Mouse (Mus musculus) midbrain, embryonic 13.5 days (tissue): ENCODE measurements around the gene Snx33. TPM values are rescaled to one million over a fixed set of nuclear protein-coding genes. Genes with fewer than 3 reads are reported as not detected.

Experiments
- ATAC-seq: fragments of 200-750 bp; cut with Nextera tagmentation; 2 replicates; pipeline ENCODE4 v1.8.0; 2017; ENCODE audit warnings: mild to moderate bottlenecking, moderate TSS enrichment, moderate library complexity
- H3K27ac ChIP-seq: fragments of 300-500 bp; sonication (generic); 2 replicates; pipeline ENCODE4 v1.5.1; 2015; ENCODE audit warnings: inconsistent platforms, mild to moderate bottlenecking, moderate library complexity
- H3K27me3 ChIP-seq: fragments of 300-500 bp; sonication (generic); 2 replicates; pipeline ENCODE4 v1.6.1; 2015; ENCODE audit warnings: mild to moderate bottlenecking, inconsistent platforms
- H3K36me3 ChIP-seq: fragments of 300-500 bp; sonication (generic); 2 replicates; pipeline ENCODE4 v1.6.1; 2015; ENCODE audit warnings: mild to moderate bottlenecking, inconsistent platforms
- H3K4me1 ChIP-seq: fragments of 300-500 bp; sonication (generic); replicated peaks from 2 replicates; pipeline ENCODE4 v1.6.1; 2015; ENCODE audit warnings: inconsistent platforms
- H3K4me2 ChIP-seq: fragments of 300-500 bp; sonication (generic); replicated peaks from 2 replicates; pipeline ENCODE4 v1.6.1; 2015; ENCODE audit warnings: moderate library complexity, mild to moderate bottlenecking, inconsistent platforms
- H3K4me3 ChIP-seq: fragments of 300-500 bp; sonication (generic); replicated peaks from 2 replicates; pipeline ENCODE4 v1.5.1; 2015; ENCODE audit warnings: mild to moderate bottlenecking, inconsistent platforms
- H3K9ac ChIP-seq: fragments of 300-500 bp; sonication (generic); replicated peaks from 2 replicates; pipeline ENCODE4 v1.6.1; 2015; ENCODE audit warnings: mild to moderate bottlenecking, inconsistent platforms
- H3K9me3 ChIP-seq: fragments of 300-500 bp; sonication (generic); 2 replicates; pipeline ENCODE4 v1.6.1; 2016; ENCODE audit warnings: mild to moderate bottlenecking, inconsistent platforms
- WGBS: fragments of 180-500 bp; shearing (Covaris S2); methylation state at CpG from one replicate; pipeline ENCODE4 v1.1.7; 2015; 5-methylcytosine and 5-hydroxymethylcytosine counted together
- polyA plus RNA-seq: library from polyadenylated mRNA; unstranded; fragments of >200 nt; fragmentation: Nextera tagmentation; extraction: Ambion mirVana; gene quantifications from 2 replicates; pipeline ENCODE4 v1.2.1, GENCODE M21; 2015

The Snx33 gene
- polyA plus RNA-seq, 1 experiment from 2014 or later = 3.1 TPM

GRCm38 (mm10) chr9:56869552-56869951 is 58.6 kb downstream of the Snx33 start:
- no peak for ATAC-seq
- H3K4me3 ChIP-seq = no peak overlapping the region
- H3K27ac ChIP-seq = no peak overlapping the region
- 80% methylated on average over 13 of the region's 13 CpGs for WGBS
- no peaks in the 10 kb centered on the region for H3K36me3 ChIP-seq
- H3K9ac ChIP-seq = no peak overlapping the region
- peaks cover 15% of the 10 kb centered on the region for H3K4me1 ChIP-seq
- H3K4me2 ChIP-seq = no peak overlapping the region
- H3K9me3 ChIP-seq = no peaks in the 10 kb centered on the region
- H3K27me3 ChIP-seq = peaks cover 19% of the 10 kb centered on the region

- H3K36me3 ChIP-seq = no peaks in the 10 kb centered on the region
- H3K27me3 ChIP-seq = peaks cover 31% of the 10 kb centered on the region
- peaks cover 19% of the 10 kb centered on the region for H3K4me1 ChIP-seq
- H3K9ac ChIP-seq = no peak overlapping the region
- H3K27ac ChIP-seq = 0 out of 2 replicates have a peak overlapping the region, but pooled peaks have one; percentile 21
- H3K4me2 ChIP-seq = no peak overlapping the region
- H3K4me3 ChIP-seq = no peak overlapping the region
- no peaks in the 10 kb centered on the region for H3K9me3 ChIP-seq
- ATAC-seq = peak; percentile 91
- 43% methylated on average over 6 of the region's 6 CpGs for WGBS
Observed at GRCm38 (mm10) chr9:56868292-56868691, 59.9 kb downstream of the Snx33 start.

Other genes starting within 250 kb of the Snx33 start
- gene Lingo1, start 131.9 kb downstream of the Snx33 start, polyA plus RNA-seq = 35.1 and 39.0 TPM in 2 replicates
- gene Odf3l1, start 63.7 kb downstream of the Snx33 start, polyA plus RNA-seq = not detected in 2 replicates
- 3.2 and 3.5 TPM in 2 replicates for gene Cspg4, start 63.3 kb downstream of the Snx33 start, polyA plus RNA-seq
- 69.4 and 73.3 TPM in 2 replicates for gene Imp3, start 9.1 kb upstream of the Snx33 start, polyA plus RNA-seq
- 27.8 and 30.5 TPM in 2 replicates for gene Snupn, start 22.5 kb upstream of the Snx33 start, polyA plus RNA-seq
- gene Ptpn9, start 66.6 kb upstream of the Snx33 start, polyA plus RNA-seq = 21.7 and 23.4 TPM in 2 replicates
- 29.6 and 33.2 TPM in 2 replicates for gene Sin3a, start 143.7 kb upstream of the Snx33 start, polyA plus RNA-seq
- 69.3 and 70.0 TPM in 2 replicates for gene Man2c1, start 202.3 kb upstream of the Snx33 start, polyA plus RNA-seq
- 10.4 TPM in 2 replicates for gene Neil1, start 219.9 kb upstream of the Snx33 start, polyA plus RNA-seq
- gene Commd4, start 230.0 kb upstream of the Snx33 start, polyA plus RNA-seq = 169 and 177 TPM in 2 replicates